Mouse (Mus musculus) monocyte, adult 59 days (primary cell): ENCODE measurements around the gene Psat1. TPM values are rescaled to one million over a fixed set of nuclear protein-coding genes. Genes with fewer than 3 reads are reported as not detected.

ENCODE experiments used
- total RNA-seq, 2 experiments: library from RNA; stranded (reverse); gene quantifications; one replicate each; pipeline ENCODE4 v1.2.4; 2023

Psat1 gene
- 10 to 100 TPM in 1 of 2 experiments, 1 to 10 TPM in 1; 9.8 to 10.6 TPM for total RNA-seq

GRCm38 (mm10) chr19:15947237-15947636, at the start of gene Psat1:
Gene Psat1, minus strand, starts transcription at chr19:15947337.

GRCm38 (mm10) chr19:15984449-15985171, 37.5 kb upstream of the Psat1 start, which contains the start of gene Cep78:
Gene Cep78, minus strand, starts transcription at chr19:15984989.

Other genes starting within 250 kb of the Psat1 start
- gene Cep78, start 37.7 kb upstream of the Psat1 start, total RNA-seq = 1 to 10 TPM; 4.3 to 6.1 TPM
- 10 to 100 TPM; 49.1 to 49.5 TPM for gene Gnaq, start 185.5 kb upstream of the Psat1 start, total RNA-seq